Mouse (Mus musculus) lung, postnatal 0 days (tissue): ENCODE data around the gene Apol9b.
"Not testable (repeated sequence)": the region's sequence is repeated elsewhere in the genome, so short reads cannot be mapped to it uniquely, and the experiment has no call there.

Experiments used
- CTCF ChIP-seq: IDR thresholded peaks from 2 replicates; pipeline ENCODE4 v1.5.1; 2016; ENCODE audit warnings: antibody characterized with exemption, mild to moderate bottlenecking
- EP300 ChIP-seq: IDR thresholded peaks from 2 replicates; pipeline ENCODE4 v1.6.1; 2016; ENCODE audit warnings: antibody characterized with exemption, mild to moderate bottlenecking, control low read depth

GRCm38 (mm10) chr15:77698656-77699055 lies 30.2 kb upstream of the Apol9b start, which contains the start of gene Apol7e:
- not testable (repeated sequence) for TF ChIP-seq CTCF, EP300
